Mouse (Mus musculus): ENCODE data around the gene Slc1a4. TPM values are rescaled to one million over a fixed set of nuclear protein-coding genes. Genes with fewer than 3 reads are reported as not detected.

Gene Slc1a4
- total and polyA plus RNA-seq, 3 experiments: 5.5 to 9.5 (median 8.9) TPM

Other genes with a start within 250 kb of the Slc1a4 start
- gene Actr2, start 219.8 kb downstream of the Slc1a4 start, total RNA-seq (2021): 100 to 1,000 TPM; 109 to 140 TPM
- 4.4 and 5.0 TPM in 2 replicates for gene Actr2, start 219.8 kb downstream of the Slc1a4 start, polyA plus RNA-seq (2012; rRNA removed)
- 100 to 1,000 TPM; 165 to 173 TPM for gene Rab1a, start 131.3 kb downstream of the Slc1a4 start, total RNA-seq (2021)
- gene Rab1a, start 131.3 kb downstream of the Slc1a4 start, polyA plus RNA-seq (2012; rRNA removed): 28.4 and 34.4 TPM in 2 replicates
- gene Cep68, start 83.3 kb downstream of the Slc1a4 start, total RNA-seq (2021): 10 to 100 TPM; 19.8 to 24.2 TPM
- gene Cep68, start 83.3 kb downstream of the Slc1a4 start, polyA plus RNA-seq (2012; rRNA removed): 14.0 and 17.8 TPM in 2 replicates
- 10 to 100 TPM; 12.3 to 17.6 TPM for gene Sertad2, start 210.5 kb upstream of the Slc1a4 start, total RNA-seq (2021)
- gene Sertad2, start 210.5 kb upstream of the Slc1a4 start, polyA plus RNA-seq (2012; rRNA removed): 20.4 and 26.1 TPM in 2 replicates